Mouse (Mus musculus) forebrain, embryonic 14.5 days (tissue): ENCODE results near the gene Ppid. TPM values are rescaled to one million over a fixed set of nuclear protein-coding genes. Genes with fewer than 3 reads are reported as not detected.
A peak's percentile ranks its signal among the peaks of the same experiment; 100 is the strongest.

ENCODE experiments used
- ATAC-seq: fragments of 200-750 bp; cut with Nextera tagmentation; 2 replicates; pipeline ENCODE4 v1.8.0; 2017; ENCODE audit warnings: mild to moderate bottlenecking, moderate library complexity
- DNase-seq: peaks from one replicate; pipeline ENCODE4 v3.0.0-alpha.2; 2015; ENCODE audit warnings: low spot score
- H3K27ac ChIP-seq: fragments of 300-500 bp; sonication (generic); 2 replicates; pipeline ENCODE4 v1.5.1; 2014; ENCODE audit warnings: low read depth, mild to moderate bottlenecking, control low read depth, low read length, moderate library complexity
- H3K27me3 ChIP-seq: fragments of 300-500 bp; sonication (generic); replicated peaks from 2 replicates; pipeline ENCODE4 v1.6.1; 2014; ENCODE audit warnings: low read length, control low read depth, mixed read lengths; ENCODE audit not compliant: control insufficient read depth, insufficient read depth
- H3K36me3 ChIP-seq: fragments of 300-500 bp; sonication (generic); 2 replicates; pipeline ENCODE4 v1.6.1; 2014; ENCODE audit warnings: low read length, control low read depth; ENCODE audit not compliant: control insufficient read depth, insufficient read depth
- H3K4me1 ChIP-seq: fragments of 300-500 bp; sonication (generic); 2 replicates; pipeline ENCODE4 v1.6.1; 2014; ENCODE audit warnings: antibody characterized with exemption, low read length, control low read depth; ENCODE audit not compliant: control insufficient read depth, insufficient read depth
- H3K4me2 ChIP-seq: fragments of 300-500 bp; sonication (generic); 2 replicates; pipeline ENCODE4 v1.6.1; 2014; ENCODE audit warnings: mild to moderate bottlenecking, control low read depth, low read length
- H3K4me3 ChIP-seq: fragments of 300-500 bp; sonication (generic); 2 replicates; pipeline ENCODE4 v1.5.1; 2014; ENCODE audit warnings: low read depth, low read length, control low read depth
- H3K9ac ChIP-seq: fragments of 300-500 bp; sonication (generic); 2 replicates; pipeline ENCODE4 v1.6.1; 2014; ENCODE audit warnings: mild to moderate bottlenecking, low read length, control low read depth, moderate library complexity
- H3K9me3 ChIP-seq: fragments of 300-500 bp; sonication (generic); replicated peaks from 2 replicates; pipeline ENCODE4 v1.6.1; 2016; ENCODE audit warnings: low read length, control low read depth, mixed read lengths; ENCODE audit not compliant: control insufficient read depth
- WGBS: fragments of 180-500 bp; shearing (Covaris S2); extraction: QIAGEN DNeasy Blood & Tissue Kit; methylation state at CpG from one replicate; pipeline ENCODE4 v1.1.7; 2014; 5-methylcytosine and 5-hydroxymethylcytosine counted together
- polyA plus RNA-seq: library from polyadenylated mRNA; unstranded; fragments of >200 nt; fragmentation: Nextera tagmentation; extraction: Ambion mirVana; gene quantifications from 2 replicates; pipeline ENCODE4 v1.2.1, GENCODE M21; 2014

Gene Ppid
- polyA plus RNA-seq, 1 experiment from 2014 or later = 163 TPM

DNA sequence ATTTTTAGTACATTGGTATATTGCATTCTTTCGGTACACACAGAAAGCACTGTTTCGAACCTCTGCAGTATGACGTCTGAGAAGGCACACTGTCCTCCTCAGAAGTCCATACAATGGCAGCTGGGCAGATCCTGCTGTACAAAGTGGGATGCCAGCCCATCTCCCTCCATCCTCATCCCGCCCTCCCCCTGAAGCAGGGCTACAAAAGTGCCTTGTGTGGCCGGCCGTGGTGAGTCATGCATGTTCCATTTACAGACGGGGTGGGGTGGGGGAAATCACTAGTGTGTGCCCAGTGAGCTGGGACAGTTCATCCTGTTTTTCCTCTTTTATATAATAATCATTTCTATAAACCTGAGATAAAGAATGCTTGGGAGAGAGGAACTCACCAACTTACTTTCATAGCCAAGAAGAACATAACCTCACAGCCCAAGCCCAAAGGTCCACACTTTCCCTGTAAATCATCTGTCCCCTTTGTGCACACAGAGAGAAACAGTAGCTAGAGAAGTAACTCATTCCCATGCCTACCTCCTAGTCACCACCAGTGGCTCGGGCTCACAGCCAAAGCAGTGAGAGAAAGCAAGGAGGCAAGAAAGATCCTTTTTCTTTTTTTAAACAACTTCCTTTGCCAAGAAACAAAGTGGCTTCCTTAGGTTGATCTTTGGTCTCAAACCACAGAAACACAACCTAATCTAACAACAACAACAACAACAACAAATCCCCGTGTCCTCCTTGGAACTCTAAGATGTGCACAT, 31.9 kb upstream of the Ppid start:
- 0 out of 2 replicates have a peak, but pooled peaks have one; percentile 45 for ATAC-seq
- Histone ChIP-seq H3K27ac (no peak overlapping the region), H3K36me3 (no peaks in the 10 kb centered on the region), H3K4me1 (no peaks in the 10 kb centered on the region), H3K27me3 (no peaks in the 10 kb centered on the region), H3K4me2 (no peak overlapping the region), H3K4me3 (no peak overlapping the region), H3K9me3 (no peaks in the 10 kb centered on the region), H3K9ac (no peak overlapping the region)
- 75% methylated on average over 9 of the region's 9 CpGs for WGBS
- DNase-seq = peak; percentile 28

GRCm38 (mm10) chr3:79559773-79560045, 31.4 kb upstream of the Ppid start:
- H3K9ac ChIP-seq = no peak overlapping the region
- whole genome bisulfite sequencing = 92% methylated on average over 5 of the region's 5 CpGs
- H3K27ac ChIP-seq = no peak overlapping the region
- ATAC-seq (no peak), DNase-seq (no peak)
- no peaks in the 10 kb centered on the region for H3K4me1 ChIP-seq
- no peaks in the 10 kb centered on the region for H3K36me3 ChIP-seq
- no peaks in the 10 kb centered on the region for H3K27me3 ChIP-seq
- H3K9me3 ChIP-seq = no peaks in the 10 kb centered on the region
- no peak overlapping the region for H3K4me3 ChIP-seq
- no peak overlapping the region for H3K4me2 ChIP-seq

- Histone ChIP-seq H3K4me1 (no peaks in the 10 kb centered on the region; the same call in 1 of the 2 replicates), H3K9ac (no peak overlapping the region), H3K4me2 (no peak overlapping the region), H3K27me3 (no peaks in the 10 kb centered on the region), H3K9me3 (no peaks in the 10 kb centered on the region), H3K4me3 (no peak overlapping the region), H3K36me3 (no peaks in the 10 kb centered on the region), H3K27ac (no peak overlapping the region)
- WGBS = 96% methylated on average over 6 of the region's 6 CpGs
- DNase-seq = no peak
- ATAC-seq = no peak
Measured at GRCm38 (mm10) chr3:79560555-79560954, 30.6 kb upstream of the Ppid start.

DNA sequence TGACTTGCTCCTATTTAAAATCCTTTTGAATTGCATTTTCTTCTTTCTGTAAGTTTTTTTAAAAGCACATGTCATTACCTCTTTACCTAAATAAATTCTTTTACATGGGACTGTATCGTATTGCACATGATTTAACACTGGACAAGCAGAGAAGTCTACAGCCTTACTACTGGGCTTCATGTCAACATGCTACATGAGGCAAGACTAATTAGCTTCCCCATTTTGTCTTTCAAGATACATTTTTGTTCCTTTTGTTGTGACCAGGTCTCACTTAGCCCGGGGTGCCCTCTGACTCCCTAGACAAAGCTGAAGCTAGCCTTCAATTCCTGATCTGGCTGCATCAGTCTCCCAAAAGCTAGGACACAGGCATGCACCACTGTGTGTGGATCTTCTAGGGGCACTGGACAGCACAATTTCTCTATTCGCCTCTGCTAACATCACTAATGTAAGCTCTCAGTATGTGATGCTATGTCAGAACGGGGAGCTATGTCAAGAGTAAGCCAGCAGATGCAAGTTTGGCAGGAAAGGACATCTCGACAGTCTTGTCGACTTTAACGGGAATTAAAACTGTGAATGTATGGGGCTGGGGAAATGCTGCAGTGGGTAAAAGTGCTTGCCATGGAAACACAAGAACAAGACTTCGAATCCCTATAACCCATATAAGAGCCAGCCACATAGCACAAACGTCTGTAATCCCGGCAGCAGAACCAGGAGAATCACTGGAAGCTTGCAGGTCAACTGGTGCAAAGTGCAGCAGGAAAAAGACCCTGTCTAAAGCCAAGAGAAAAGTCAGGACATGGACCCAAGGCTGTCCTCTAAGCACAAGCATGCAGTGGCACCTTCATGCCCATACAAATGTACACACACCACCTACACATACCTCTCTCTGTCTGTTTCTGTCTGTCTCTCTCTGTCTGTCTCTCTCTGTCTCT, 29.1 kb upstream of the Ppid start:
- Histone ChIP-seq H3K27ac (no peak overlapping the region), H3K4me3 (no peak overlapping the region), H3K9ac (no peak overlapping the region), H3K9me3 (no peaks in the 10 kb centered on the region), H3K36me3 (no peaks in the 10 kb centered on the region), H3K4me2 (no peak overlapping the region), H3K4me1 (no peaks in the 10 kb centered on the region; the same call in 1 of the 2 replicates), H3K27me3 (no peaks in the 10 kb centered on the region)
- 78% methylated on average over 10 of the region's 10 CpGs for WGBS
- DNase-seq (peak; percentile 19), ATAC-seq (no peak)

- Histone ChIP-seq H3K27ac (no peak overlapping the region), H3K4me2 (no peak overlapping the region), H3K36me3 (no peaks in the 10 kb centered on the region), H3K9me3 (no peaks in the 10 kb centered on the region), H3K4me1 (no peaks in the 10 kb centered on the region; the same call in 1 of the 2 replicates), H3K27me3 (no peaks in the 10 kb centered on the region), H3K9ac (no peak overlapping the region), H3K4me3 (no peak overlapping the region)
- DNase-seq (no peak), ATAC-seq (no peak)
- WGBS = 61% methylated on average over 2 of the region's 2 CpGs
Measured at GRCm38 (mm10) chr3:79563511-79563910, 27.6 kb upstream of the Ppid start.

DNA sequence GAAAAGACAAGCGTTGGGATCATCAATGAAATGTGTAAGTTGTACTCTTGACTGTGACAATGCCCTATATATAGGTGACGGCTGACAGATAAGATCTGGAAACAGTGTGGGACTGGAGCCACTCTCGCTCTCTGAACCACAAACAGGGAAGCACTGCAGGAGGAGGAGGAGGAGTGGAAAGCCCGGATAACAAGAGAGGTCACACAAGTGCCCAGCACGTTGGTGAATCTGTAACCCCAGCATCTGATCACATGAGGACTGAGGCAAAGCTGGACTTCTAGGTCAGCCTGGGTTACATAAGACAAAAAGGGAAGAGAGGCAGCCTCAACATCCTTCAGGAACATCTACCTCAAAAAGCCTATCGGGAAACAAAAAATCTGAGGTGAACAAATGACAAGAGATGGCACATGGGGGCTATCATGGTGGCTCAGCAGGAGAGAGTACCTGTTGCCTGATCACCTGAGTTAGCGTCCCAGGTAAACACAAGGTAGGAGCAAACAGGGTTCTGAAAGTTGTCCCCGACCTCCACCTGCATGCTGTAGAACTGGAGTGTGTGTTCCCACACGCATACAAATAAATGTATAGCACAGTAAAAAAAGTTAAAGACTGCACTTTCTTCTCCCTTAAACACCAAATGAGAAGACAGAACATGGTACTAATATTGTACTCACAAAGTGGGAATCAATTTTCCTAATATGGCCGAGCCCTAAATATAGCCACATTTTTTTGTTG, 26.1 kb upstream of the Ppid start:
- Histone ChIP-seq H3K9ac (no peak overlapping the region), H3K4me1 (no peaks in the 10 kb centered on the region; the same call in 1 of the 2 replicates), H3K36me3 (no peaks in the 10 kb centered on the region), H3K4me3 (no peak overlapping the region), H3K9me3 (no peaks in the 10 kb centered on the region), H3K4me2 (no peak overlapping the region), H3K27ac (no peak overlapping the region), H3K27me3 (no peaks in the 10 kb centered on the region)
- WGBS = 91% methylated on average over 10 of the region's 10 CpGs
- ATAC-seq (no peak), DNase-seq (no peak)

DNA sequence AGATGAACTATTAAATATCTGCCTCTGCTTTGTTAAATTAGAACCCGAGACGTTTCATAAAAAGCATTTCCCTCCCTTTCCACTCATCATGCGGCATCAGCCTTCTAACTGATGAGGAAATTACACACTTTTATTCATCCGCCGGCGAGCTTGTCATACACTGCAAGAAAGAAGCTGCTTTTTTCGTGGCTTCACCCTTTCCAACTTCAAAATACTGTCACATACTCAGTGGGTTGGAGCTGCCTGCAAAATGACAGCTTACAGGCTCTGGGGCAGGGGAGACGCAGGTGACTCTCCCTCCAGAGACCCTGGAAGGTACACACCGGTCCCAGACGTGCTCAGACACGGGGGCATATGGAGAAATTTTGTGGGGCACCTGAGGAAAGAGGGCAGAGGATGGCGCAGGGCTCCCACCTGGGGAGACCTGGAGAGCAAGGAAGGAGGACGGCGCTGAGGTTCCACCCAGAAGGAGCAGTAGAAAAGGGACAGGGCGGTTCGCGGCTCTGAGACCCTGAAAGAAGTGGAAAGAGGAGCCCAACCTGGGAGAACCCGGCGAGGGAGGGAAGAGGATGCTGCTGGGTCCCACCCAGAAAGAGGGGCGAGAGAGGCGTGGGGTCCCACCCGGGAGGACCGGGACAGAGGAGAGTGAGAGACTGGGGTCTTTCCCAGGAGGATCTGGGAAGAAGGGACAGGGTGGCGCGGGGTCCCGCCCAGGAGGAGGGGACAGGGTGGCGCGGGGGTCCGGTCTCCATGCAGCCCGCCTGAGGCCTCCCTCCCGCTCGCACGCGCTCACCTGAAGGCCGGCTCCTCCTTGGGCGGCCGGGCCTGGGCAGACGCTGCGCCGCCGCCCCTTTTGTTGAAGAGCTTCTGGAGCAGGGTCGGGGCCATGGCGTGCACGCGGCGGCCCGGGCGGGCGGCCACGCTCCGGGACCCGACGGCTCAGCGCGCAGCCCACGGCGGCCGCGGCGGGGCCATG, 24.1 kb upstream of the Ppid start:
- WGBS = 3% methylated on average over 41 of the region's 60 CpGs
- DNase-seq = peak; percentile 56
- Histone ChIP-seq H3K36me3 (no peaks in the 10 kb centered on the region), H3K9me3 (no peaks in the 10 kb centered on the region), H3K9ac (peak overlapping the region; percentile 78), H3K27me3 (no peaks in the 10 kb centered on the region), H3K4me1 (no peaks in the 10 kb centered on the region; the same call in 1 of the 2 replicates), H3K4me2 (peak overlapping the region; percentile 87), H3K4me3 (peak overlapping the region; percentile 74), H3K27ac (peak overlapping the region; percentile 77)
- no peak; the same call in none of the 2 replicates for ATAC-seq
